Mouse (Mus musculus) olfactory bulb, adult 2 months (tissue): Measurements from ENCODE around the gene Serpinb8. TPM values are rescaled to one million over a fixed set of nuclear protein-coding genes. Genes with fewer than 3 reads are reported as not detected.

Experiments used
- H3K27ac ChIP-seq: fragments of 200-500 bp; 2 replicates; pipeline ENCODE4 v1.5.1; 2012; ENCODE audit warnings: low read depth, low read length; ENCODE audit not compliant: insufficient read depth
- H3K4me1 ChIP-seq: fragments of 200-500 bp; 2 replicates; pipeline ENCODE4 v1.6.1; 2012; ENCODE audit warnings: low read length; ENCODE audit not compliant: control insufficient read depth, insufficient read depth
- H3K4me3 ChIP-seq: fragments of 200-500 bp; 2 replicates; pipeline ENCODE4 v1.5.1; 2012; ENCODE audit warnings: mild to moderate bottlenecking, low read depth, low read length, moderate library complexity; ENCODE audit not compliant: insufficient read depth
- CTCF ChIP-seq: fragments of 200-500 bp; IDR thresholded peaks from 2 replicates; pipeline ENCODE4 v1.5.1; 2012; ENCODE audit warnings: low read depth, mild to moderate bottlenecking, low read length, moderate library complexity; ENCODE audit not compliant: insufficient read depth
- POLR2A ChIP-seq: fragments of 200-500 bp; IDR thresholded peaks from 2 replicates; pipeline ENCODE4 v1.6.1; 2012; ENCODE audit warnings: mild to moderate bottlenecking, low read depth, low read length, moderate library complexity; ENCODE audit not compliant: insufficient read depth
- WGBS: fragments of 180-500 bp; shearing (Covaris S2); methylation state at CpG from one replicate; pipeline ENCODE4 v1.1.7; 2018; 5-methylcytosine and 5-hydroxymethylcytosine counted together
- polyA plus RNA-seq: library from polyadenylated mRNA; stranded (reverse); fragments of >200 nt; gene quantifications from 2 replicates; pipeline ENCODE4 v1.2.4, GENCODE M21; 2012; ENCODE audit warnings: low replicate concordance; ENCODE audit not compliant: missing spikeins, insufficient read depth, insufficient read length

Gene Serpinb8
- polyA plus RNA-seq, 1 experiment = not detected

DNA sequence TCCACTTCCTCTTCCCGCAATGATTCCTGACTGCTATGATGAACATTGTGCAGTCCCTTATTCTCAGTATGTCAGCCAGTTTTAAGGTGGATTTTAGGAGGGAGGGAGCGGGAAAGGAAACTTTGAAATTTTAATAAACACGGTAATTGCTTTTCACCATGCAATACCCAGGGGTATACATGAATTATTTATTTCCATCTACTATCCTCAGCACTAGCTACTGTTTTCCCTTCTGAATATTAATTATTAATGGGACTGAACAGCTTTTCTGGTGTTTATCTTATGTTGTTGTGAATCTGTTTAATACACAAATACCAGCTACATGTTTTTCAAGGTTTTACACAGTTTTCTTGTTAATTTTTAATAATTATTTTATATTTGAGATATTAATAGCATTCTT, 4.9 kb upstream of the Serpinb8 start:
- no peak overlapping the region for H3K4me3 ChIP-seq
- 90% methylated on average over 3 of the region's 3 CpGs for WGBS
- H3K4me1 ChIP-seq = peaks cover 1% of the 10 kb centered on the region
- TF ChIP-seq CTCF = no peak
- no peak for TF ChIP-seq POLR2A
- no peak overlapping the region for H3K27ac ChIP-seq

DNA sequence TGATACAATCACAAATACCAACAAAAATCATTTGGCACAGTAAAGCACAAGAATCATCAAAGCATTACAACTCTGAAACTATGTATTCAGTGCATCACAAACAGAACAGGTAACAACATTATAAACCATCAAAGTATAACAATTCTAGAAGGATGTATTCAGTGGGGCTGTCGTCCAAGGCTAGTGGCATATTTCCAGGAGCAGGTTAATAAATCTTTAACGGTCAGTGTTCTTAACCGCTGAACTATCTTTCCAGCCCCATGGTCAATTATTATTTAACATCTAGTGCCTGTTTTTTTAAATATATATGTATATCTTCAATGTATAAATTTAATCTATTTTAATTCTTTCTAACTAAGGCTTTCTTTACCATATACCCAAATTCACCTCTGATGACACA, 3.6 kb upstream of the Serpinb8 start:
- Histone ChIP-seq H3K4me3 (no peak overlapping the region), H3K4me1 (peaks cover 7% of the 10 kb centered on the region), H3K27ac (no peak overlapping the region)
- TF ChIP-seq CTCF = no peak
- no peak for TF ChIP-seq POLR2A
- WGBS = 95% methylated on average over 3 of the region's 3 CpGs

DNA sequence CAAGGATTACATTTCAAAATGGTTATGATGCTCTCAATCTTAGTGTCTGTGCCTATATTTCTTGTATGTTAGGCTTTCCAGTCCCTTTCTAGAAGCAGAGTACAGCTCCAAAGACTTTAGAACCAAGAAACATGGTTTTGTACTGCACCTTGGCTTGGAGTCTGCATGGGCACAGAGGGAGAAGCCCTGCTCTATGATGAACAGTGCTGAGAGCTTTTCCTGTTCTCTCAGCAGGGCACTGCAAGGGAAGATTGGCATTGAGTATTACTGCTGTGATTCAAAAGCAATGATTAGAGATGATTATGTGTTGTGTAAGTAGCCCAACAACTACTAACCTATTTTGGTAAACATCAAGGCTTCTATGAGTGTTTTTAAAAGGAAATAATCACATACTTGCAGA, 1.6 kb upstream of the Serpinb8 start:
- no peak for TF ChIP-seq POLR2A
- TF ChIP-seq CTCF = no peak
- H3K4me3 ChIP-seq = no peak overlapping the region
- no peak overlapping the region for H3K27ac ChIP-seq
- peaks cover 7% of the 10 kb centered on the region for H3K4me1 ChIP-seq

DNA sequence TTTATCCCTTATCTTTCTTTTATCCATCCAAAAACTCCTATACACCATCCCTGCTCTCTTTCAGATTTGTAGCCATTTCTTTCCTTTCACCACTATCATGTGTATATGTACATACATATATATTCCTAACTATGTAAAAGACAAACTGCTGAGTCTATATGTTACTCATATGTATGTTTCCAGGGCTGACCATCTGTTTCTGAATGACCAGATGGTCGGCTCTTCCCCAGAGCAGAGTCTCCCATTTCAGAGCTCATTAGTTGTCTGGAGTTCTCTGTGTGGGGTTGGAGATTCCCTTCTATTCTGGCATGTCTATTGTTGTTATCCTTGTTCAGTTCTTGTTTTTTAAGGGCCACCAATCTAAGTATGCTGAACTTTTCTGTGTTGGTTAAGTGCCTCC, 1.2 kb upstream of the Serpinb8 start:
- TF ChIP-seq CTCF = no peak
- TF ChIP-seq POLR2A = no peak
- Histone ChIP-seq H3K27ac (no peak overlapping the region), H3K4me3 (no peak overlapping the region), H3K4me1 (peaks cover 7% of the 10 kb centered on the region)
- WGBS = 76% methylated on average over 1 of the region's 1 CpGs

DNA sequence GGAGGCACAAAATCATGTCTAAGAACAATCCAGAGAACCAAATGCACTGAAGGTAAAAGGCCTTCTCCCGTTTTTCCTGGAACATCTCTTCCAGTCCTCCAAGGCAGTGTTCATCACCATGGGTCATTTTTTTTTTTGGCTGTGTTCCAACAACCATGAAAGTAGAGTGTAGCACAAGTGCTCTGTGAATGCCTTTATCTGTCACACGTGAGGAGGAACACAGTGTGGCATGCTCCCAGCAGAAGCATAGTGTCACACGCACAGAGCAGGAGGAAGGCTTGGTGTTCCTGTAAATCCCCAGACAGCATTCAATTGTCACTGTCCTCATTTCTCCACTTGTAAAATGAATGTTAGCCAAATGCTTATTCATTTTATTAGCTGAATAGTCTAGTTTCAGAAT, 2.8 kb downstream of the Serpinb8 start:
- WGBS = 74% methylated on average over 3 of the region's 3 CpGs
- TF ChIP-seq POLR2A = no peak
- no peak for TF ChIP-seq CTCF
- Histone ChIP-seq H3K27ac (no peak overlapping the region), H3K4me1 (peaks cover 7% of the 10 kb centered on the region), H3K4me3 (no peak overlapping the region)

DNA sequence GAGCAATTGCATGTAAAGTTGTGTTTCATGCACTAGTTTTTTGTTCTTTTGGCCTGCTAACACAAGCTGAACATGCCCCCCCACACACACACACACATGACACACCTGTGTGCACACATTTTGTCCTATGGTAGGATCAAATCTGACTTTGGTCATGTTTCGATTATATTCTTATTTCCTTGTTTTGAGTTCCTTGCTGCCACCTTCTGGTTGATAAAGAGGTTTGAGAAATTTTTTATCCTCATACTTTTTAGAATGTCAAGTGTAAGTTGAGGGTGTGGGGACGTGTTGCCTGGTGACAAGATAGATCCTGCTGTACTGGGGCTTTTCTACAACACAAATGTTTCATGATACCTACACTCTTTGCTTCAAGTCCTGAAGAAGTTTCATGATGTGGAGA, 3.7 kb downstream of the Serpinb8 start:
- WGBS = 73% methylated on average over 2 of the region's 2 CpGs
- Histone ChIP-seq H3K27ac (no peak overlapping the region), H3K4me1 (peaks cover 7% of the 10 kb centered on the region), H3K4me3 (no peak overlapping the region)
- no peak for TF ChIP-seq CTCF
- no peak for TF ChIP-seq POLR2A

DNA sequence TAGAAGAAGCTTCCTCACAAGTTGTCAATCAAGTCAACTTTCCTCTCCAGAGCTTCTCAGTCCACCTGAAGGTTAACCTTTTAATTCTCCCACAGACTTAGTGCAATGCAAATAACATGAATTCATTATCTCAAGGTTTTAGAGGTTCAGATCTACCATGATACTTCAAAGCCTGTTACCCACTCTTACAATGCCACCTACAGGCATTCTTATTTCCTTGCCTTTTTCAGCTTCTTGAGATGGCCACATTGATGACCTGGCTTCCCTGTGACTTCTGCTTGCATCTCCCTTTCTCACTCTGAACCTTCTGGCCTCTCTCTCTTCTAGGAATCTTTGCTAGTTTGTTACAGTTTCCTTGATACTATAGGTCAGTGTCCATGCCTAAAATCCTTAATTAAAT, 7.1 kb downstream of the Serpinb8 start:
- no peak overlapping the region for H3K27ac ChIP-seq
- no peaks in the 10 kb centered on the region for H3K4me1 ChIP-seq

DNA sequence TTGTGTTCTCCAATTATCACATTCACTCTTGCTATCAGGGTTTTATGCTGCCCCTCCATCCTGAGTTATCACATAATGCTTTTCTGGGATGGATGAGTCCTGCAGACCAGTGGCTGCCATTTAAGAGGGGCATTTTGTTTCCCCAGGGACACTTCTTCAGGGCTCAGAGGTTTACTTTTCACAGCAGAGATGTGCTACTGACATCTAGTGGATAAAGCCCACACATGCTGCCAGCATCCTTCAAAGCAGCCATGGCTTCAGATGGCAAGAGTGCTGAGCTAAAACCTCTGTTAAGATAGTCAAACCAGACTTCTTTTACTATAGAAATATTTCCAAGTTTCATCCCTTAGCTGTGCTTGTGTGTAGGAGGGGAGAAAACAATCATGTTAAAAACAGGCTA, 8.7 kb downstream of the Serpinb8 start:
- TF ChIP-seq CTCF = no peak
- no peak for TF ChIP-seq POLR2A
- Histone ChIP-seq H3K4me1 (no peaks in the 10 kb centered on the region), H3K4me3 (no peak overlapping the region), H3K27ac (no peak overlapping the region)

More for the DNA sequence above, 7.1 kb downstream of the Serpinb8 start:
- no peak overlapping the region for H3K4me3 ChIP-seq
- no peak for TF ChIP-seq CTCF
- no peak for TF ChIP-seq POLR2A

DNA sequence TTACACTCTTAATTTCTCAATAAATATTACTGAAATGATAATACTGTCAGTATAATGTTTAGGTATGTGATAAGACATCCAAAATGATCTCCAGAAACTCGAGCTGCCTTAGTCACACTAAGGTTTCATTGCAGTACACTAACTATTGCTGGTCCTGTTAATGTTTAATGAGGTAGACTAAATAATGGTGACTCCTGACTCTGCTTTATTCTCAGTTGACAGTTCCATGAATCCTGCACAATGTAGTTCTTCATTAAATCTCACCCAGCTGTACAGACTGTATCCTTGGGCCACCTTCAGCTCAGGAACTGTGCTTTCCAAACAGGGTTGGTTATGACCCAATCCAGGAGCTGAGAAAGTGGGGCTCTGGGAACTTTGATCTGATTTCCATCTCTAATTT, 19.1 kb downstream of the Serpinb8 start:
- Histone ChIP-seq H3K4me1 (no peaks in the 10 kb centered on the region), H3K4me3 (no peak overlapping the region), H3K27ac (no peak overlapping the region)
- TF ChIP-seq POLR2A (no peak), CTCF (no peak)
- 63% methylated on average over 1 of the region's 1 CpGs for WGBS

DNA sequence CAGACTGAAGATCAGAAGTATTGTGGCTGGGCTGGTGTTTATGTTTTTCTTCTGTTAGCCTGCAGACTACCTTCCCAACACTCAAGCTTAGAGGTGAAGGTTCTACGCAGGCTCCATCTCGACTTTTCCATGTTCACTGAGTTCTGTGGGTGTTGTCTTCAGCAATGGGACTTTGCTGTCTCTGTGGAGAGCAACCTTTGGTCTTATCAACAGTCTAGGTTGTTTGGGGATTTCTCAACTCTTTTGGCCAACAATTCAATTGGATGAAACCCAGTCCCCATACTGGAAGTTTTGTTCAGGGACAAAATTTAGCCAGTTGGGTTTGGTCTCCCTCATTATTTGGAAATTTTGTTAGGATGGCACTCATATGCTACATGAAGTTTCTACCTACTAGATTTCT, 24.3 kb downstream of the Serpinb8 start:
- 87% methylated on average over 2 of the region's 2 CpGs for WGBS
- H3K4me3 ChIP-seq = no peak overlapping the region
- H3K4me1 ChIP-seq = no peaks in the 10 kb centered on the region
- TF ChIP-seq POLR2A = no peak
- TF ChIP-seq CTCF = no peak
- no peak overlapping the region for H3K27ac ChIP-seq
